ENCODE assay signal across 12 mouse cellular contexts in the genomic region with DNA sequence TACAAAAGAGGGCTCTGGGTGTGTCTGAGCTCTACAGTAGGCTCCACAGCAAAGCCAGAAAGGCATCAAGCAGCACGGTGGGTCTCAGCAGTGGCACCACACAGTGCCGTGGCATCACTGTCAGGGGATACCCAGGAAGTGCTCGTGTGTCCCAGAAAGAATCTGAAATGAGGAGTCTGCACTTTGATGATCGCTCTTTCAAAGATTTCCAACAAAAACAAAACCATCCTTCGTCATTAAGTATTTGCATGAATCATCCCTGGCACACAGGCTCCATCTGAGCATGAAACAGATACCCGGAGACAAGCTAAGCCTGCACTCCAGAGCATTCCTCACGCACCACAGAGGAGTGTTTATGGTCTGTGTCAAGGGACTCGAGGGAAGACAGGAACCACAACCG.
DNase-seq lines count a peak whose midpoint lies in the region; ATAC-seq and TF ChIP-seq lines count a peak whose summit lies in the region.
"Had no signal": no experiment of that assay in that cellular context is flagged by ENCODE, and none has a peak within 500 bp of the region (broad histone marks: within the 10 kb centered on the region; RNA-seq: fewer than 3 reads in every experiment).

No protein-coding gene starts in this region.

- 0 out of 2 replicates have a peak, but pooled peaks cover 5% of the 10 kb centered on the region for H3K4me1 ChIP-seq in hindbrain, postnatal 0 days (ENCODE audit: insufficient read depth, low read length)
- peaks cover 13% of the 10 kb centered on the region for H3K4me1 ChIP-seq in hindbrain, embryonic 16.5 days (ENCODE audit: control insufficient read depth, insufficient read depth, low read depth, low read length)
- H3K4me1 ChIP-seq in liver, embryonic 12.5 days, result peaks cover 8% of the 10 kb centered on the region; the same call in 1 of the 2 replicates
- H3K4me1 ChIP-seq: liver, embryonic 15.5 days had no signal

- intact Hi-C loops in left cerebral cortex, postnatal 10 days (cut with DNase I), result no loop called here

- H3K4me3 ChIP-seq in hindbrain, postnatal 0 days (ENCODE audit: low read length), result no peak overlapping the region
- H3K4me3 ChIP-seq in hindbrain, embryonic 16.5 days (ENCODE audit: low read length), result no peak overlapping the region
- H3K4me3 ChIP-seq in liver, embryonic 12.5 days, result no peak overlapping the region
- H3K4me3 ChIP-seq: forebrain, embryonic 13.5 days; left cerebral cortex, adult 2 months; liver, embryonic 15.5 days; midbrain, embryonic 10.5 days had no signal

- H3K27me3 ChIP-seq in hindbrain, postnatal 0 days (ENCODE audit: insufficient read depth, low read length), result no peaks in the 10 kb centered on the region
- no peaks in the 10 kb centered on the region for H3K27me3 ChIP-seq in hindbrain, embryonic 16.5 days (replicated peaks; ENCODE audit: control insufficient read depth, insufficient read depth, low read length)
- H3K27me3 ChIP-seq in liver, embryonic 12.5 days (replicated peaks), result no peaks in the 10 kb centered on the region
- H3K27me3 ChIP-seq: forebrain, embryonic 13.5 days; liver, embryonic 15.5 days had no signal

- H3K27ac ChIP-seq in hindbrain, postnatal 0 days, result no peak overlapping the region
- H3K27ac ChIP-seq in hindbrain, embryonic 16.5 days (ENCODE audit: low read depth, low read length), result no peak overlapping the region
- H3K27ac ChIP-seq in liver, embryonic 12.5 days, result no peak overlapping the region
- H3K27ac ChIP-seq: forebrain, embryonic 13.5 days; left cerebral cortex, adult 2 months; liver, embryonic 15.5 days; midbrain, embryonic 10.5 days had no signal

- no peak for TF ChIP-seq CTCF in hindbrain, postnatal 0 days (IDR thresholded peaks at IDR 0.05; ENCODE audit: low read depth)

- 57% methylated on average over 9 of the region's 9 CpGs for WGBS in hindbrain, postnatal 0 days
- WGBS in hindbrain, embryonic 16.5 days, result 65% methylated on average over 9 of the region's 9 CpGs
- WGBS in liver, embryonic 12.5 days (ENCODE audit: insufficient replicate concordance), result 62% methylated on average over 9 of the region's 9 CpGs

- no peaks in the 10 kb centered on the region for H3K9me3 ChIP-seq in hindbrain, postnatal 0 days (ENCODE audit: low read length)
- no peaks in the 10 kb centered on the region for H3K9me3 ChIP-seq in hindbrain, embryonic 16.5 days (ENCODE audit: control insufficient read depth, low read length)
- H3K9me3 ChIP-seq in liver, embryonic 12.5 days (replicated peaks), result no peaks in the 10 kb centered on the region
- H3K9me3 ChIP-seq: forebrain, embryonic 13.5 days; liver, embryonic 15.5 days; midbrain, embryonic 10.5 days had no signal

- peak; percentile 35; the same call in 1 of the 2 replicates for ATAC-seq in hindbrain, postnatal 0 days
- no peak for ATAC-seq in hindbrain, embryonic 16.5 days
- no peak for ATAC-seq in liver, embryonic 12.5 days
- ATAC-seq: forebrain, embryonic 13.5 days had no signal

- no peaks in the 10 kb centered on the region for H3K36me3 ChIP-seq in hindbrain, postnatal 0 days (ENCODE audit: insufficient read depth, low read length)
- H3K36me3 ChIP-seq in hindbrain, embryonic 16.5 days (ENCODE audit: control insufficient read depth, insufficient read depth, low read length), result no peaks in the 10 kb centered on the region
- no peaks in the 10 kb centered on the region for H3K36me3 ChIP-seq in liver, embryonic 12.5 days
- H3K36me3 ChIP-seq: liver, embryonic 15.5 days; midbrain, embryonic 10.5 days had no signal

- no peak overlapping the region for H3K4me2 ChIP-seq in hindbrain, postnatal 0 days (ENCODE audit: low read depth, low read length)
- no peak overlapping the region for H3K4me2 ChIP-seq in hindbrain, embryonic 16.5 days (ENCODE audit: low read length)
- H3K4me2 ChIP-seq in liver, embryonic 12.5 days, result no peak overlapping the region
- H3K4me2 ChIP-seq: forebrain, embryonic 13.5 days; liver, embryonic 15.5 days had no signal

- DNase-seq in hindbrain, postnatal 0 days (ENCODE audit: low spot score), result no peak
- DNase-seq in thymus, postnatal 4 days, result peak; percentile 39
- no peak for DNase-seq in thymus, adult 18-20 months
- peak; percentile 39 for DNase-seq in fibroblast of lung, adult 2 months (ENCODE audit: low read depth)
- DNase-seq in left cerebral cortex, postnatal 10 days (ENCODE audit: extremely low spot score in 1 of 2, low spot score in 2 of 2), result no peak
- DNase-seq: kidney, adult 8-10 months had no signal

- no peak overlapping the region for H3K9ac ChIP-seq in hindbrain, postnatal 0 days (replicated peaks; ENCODE audit: low read length)
- H3K9ac ChIP-seq in hindbrain, embryonic 16.5 days (ENCODE audit: low read depth, low read length), result no peak overlapping the region
- no peak overlapping the region for H3K9ac ChIP-seq in liver, embryonic 12.5 days
- H3K9ac ChIP-seq: liver, embryonic 15.5 days had no signal

Comparison
In these comparisons a context has a peak if more than half of its experiments do, and no peak if none do; other contexts are left out.
1. DNase-seq: peak in thymus, postnatal 4 days (single experiment) and fibroblast of lung, adult 2 months (single experiment); none in hindbrain, postnatal 0 days (single experiment), thymus, adult 18-20 months (0 of 2) and left cerebral cortex, postnatal 10 days (0 of 2).